Mouse (Mus musculus): ENCODE measurements around the gene Phf23. TPM values are rescaled to one million over a fixed set of nuclear protein-coding genes. Genes with fewer than 3 reads are reported as not detected.

The Phf23 gene
- polyA plus RNA-seq, 1 experiment = 44.4 TPM

DNA sequence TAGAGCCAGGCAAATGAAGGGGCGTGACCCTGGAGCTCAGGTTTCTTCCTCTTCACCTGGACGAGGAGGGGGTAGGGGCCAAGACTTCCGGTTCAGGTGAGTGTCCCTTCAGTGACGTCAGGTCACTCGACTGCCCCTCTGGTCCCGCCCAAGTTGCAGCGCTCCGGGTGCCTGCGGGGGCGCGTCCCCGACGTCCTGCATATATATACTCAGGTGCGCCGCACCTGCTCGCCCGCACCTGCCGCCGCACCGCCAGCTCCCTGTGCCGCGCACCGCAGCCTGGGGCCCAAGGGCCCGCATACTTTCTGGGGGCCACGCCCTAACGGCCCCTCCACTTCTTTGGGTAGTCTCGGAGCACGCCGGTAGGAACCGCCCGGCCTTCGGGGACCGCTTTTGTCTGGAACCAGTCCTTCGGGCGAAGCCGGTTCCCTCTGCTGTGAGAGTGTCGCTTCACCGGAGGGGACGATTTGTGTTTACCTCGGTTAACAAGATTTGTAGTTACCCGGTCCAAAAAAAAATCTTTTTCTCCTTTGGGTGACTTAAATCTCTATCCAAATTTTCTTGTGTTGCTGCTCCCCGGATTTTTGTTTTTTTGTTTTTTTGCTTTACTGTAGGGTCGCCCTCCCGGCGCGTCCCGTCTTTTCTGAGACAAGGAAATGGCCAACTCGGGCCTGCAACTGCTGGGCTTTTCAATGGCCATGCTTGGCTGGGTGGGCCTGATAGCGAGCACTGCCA lies 30.1 kb upstream of the Phf23 start:
- Histone ChIP-seq H3K27ac (ENCODE audit: insufficient read depth, low read length) (no peak overlapping the region), H3K4me3 (replicated peaks; ENCODE audit: insufficient read depth, low read depth, low read length) (no peak overlapping the region), H3K4me1 (ENCODE audit: control insufficient read depth, insufficient read depth, low read length) (no peaks in the 10 kb centered on the region), H3K27me3 (ENCODE audit: control insufficient read depth, insufficient read depth, low read length) (peaks cover 5% of the 10 kb centered on the region; the same call in 1 of the 2 replicates)
- no peak for DNase-seq
- WGBS = 3% methylated on average over 49 of the region's 49 CpGs
- TF ChIP-seq CTCF (IDR thresholded peaks at IDR 0.05; ENCODE audit: borderline replicate concordance, insufficient read depth, low read depth, low read length) = no peak
- no peak for TF ChIP-seq POLR2A (IDR thresholded peaks at IDR 0.05; ENCODE audit: borderline replicate concordance, insufficient read depth, low read length)

DNA sequence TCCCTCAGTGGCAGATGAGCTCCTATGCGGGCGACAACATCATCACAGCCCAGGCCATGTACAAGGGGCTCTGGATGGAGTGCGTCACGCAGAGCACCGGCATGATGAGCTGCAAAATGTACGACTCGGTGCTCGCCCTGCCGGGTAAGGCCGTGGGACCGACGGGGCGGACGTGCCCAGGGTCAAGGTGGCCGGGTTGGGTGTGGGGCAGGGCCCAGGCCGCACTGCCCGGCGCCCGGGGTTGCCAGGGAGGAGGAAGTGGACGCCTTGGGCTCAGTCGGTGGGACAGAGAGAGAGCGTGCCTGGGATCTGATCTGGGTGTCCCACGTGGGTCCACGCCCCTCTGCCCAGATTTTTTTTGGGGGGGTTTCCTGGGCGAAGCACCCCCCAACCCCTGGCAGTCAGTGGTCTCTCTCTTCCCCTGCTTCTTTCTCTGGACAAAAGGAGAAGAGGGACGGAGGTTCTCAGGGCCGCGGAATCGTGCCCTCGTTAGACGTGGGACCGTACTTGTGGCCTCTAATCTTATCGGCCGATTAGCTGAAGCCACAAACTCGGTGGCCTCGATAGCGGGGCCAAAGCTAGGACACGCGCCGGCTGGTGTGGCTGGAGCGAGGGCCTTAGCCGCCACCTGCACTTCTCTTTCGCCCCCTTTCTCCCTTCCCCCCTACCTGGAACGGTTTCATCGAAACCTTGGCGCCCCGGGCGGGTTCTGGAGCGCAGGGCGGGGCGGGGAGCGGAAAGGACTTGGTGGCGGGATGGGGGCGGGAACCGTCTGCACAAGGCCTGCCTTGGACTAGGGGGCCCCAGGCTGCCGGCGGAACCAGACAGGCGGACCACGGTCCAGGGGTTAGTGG lies 29.3 kb upstream of the Phf23 start:
- no peak for DNase-seq
- peaks cover 5% of the 10 kb centered on the region; the same call in 1 of the 2 replicates for H3K27me3 ChIP-seq (ENCODE audit: control insufficient read depth, insufficient read depth, low read length)
- TF ChIP-seq POLR2A (IDR thresholded peaks at IDR 0.05; ENCODE audit: borderline replicate concordance, insufficient read depth, low read length) (no peak), CTCF (IDR thresholded peaks at IDR 0.05; ENCODE audit: borderline replicate concordance, insufficient read depth, low read depth, low read length) (no peak)
- WGBS = 3% methylated on average over 59 of the region's 59 CpGs
- no peaks in the 10 kb centered on the region for H3K4me1 ChIP-seq (ENCODE audit: control insufficient read depth, insufficient read depth, low read length)
- H3K27ac ChIP-seq (ENCODE audit: insufficient read depth, low read length) = no peak overlapping the region
- H3K4me3 ChIP-seq (replicated peaks; ENCODE audit: insufficient read depth, low read depth, low read length) = no peak overlapping the region

DNA sequence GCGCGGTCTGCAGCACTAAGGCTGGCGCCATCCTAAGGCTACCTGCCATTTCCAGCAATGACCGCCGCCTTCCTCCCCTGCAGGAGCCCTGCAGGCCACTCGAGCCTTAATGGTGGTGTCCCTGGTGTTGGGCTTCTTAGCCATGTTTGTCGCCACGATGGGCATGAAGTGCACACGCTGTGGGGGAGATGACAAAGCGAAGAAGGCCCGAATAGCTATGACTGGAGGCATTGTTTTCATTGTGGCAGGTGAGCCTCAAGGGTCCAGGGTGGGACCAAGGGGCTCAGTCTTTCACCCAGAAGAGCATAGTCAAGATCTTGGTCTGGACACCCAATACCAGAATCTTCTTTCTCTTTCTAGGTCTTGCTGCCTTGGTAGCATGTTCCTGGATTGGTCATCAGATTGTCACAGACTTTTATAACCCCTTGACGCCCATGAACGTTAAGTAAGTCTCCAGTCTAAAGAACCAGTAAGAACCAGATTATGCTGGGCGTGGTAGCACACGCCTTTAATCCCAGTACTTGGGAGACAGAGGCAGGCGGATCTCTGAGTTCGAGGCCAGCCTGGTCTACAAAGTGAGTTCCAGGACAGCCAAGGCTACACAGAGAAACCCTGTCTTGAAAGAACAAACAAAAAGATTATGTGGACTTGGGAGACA lies 28.6 kb upstream of the Phf23 start:
- no peaks in the 10 kb centered on the region for H3K4me1 ChIP-seq (ENCODE audit: control insufficient read depth, insufficient read depth, low read length)
- H3K27me3 ChIP-seq (ENCODE audit: control insufficient read depth, insufficient read depth, low read length) = peaks cover 5% of the 10 kb centered on the region; the same call in 1 of the 2 replicates
- H3K4me3 ChIP-seq (replicated peaks; ENCODE audit: insufficient read depth, low read depth, low read length) = no peak overlapping the region
- no peak for DNase-seq
- TF ChIP-seq POLR2A (IDR thresholded peaks at IDR 0.05; ENCODE audit: borderline replicate concordance, insufficient read depth, low read length) (no peak), CTCF (IDR thresholded peaks at IDR 0.05; ENCODE audit: borderline replicate concordance, insufficient read depth, low read depth, low read length) (no peak)
- no peak overlapping the region for H3K27ac ChIP-seq (ENCODE audit: insufficient read depth, low read length)
- 37% methylated on average over 17 of the region's 17 CpGs for WGBS

DNA sequence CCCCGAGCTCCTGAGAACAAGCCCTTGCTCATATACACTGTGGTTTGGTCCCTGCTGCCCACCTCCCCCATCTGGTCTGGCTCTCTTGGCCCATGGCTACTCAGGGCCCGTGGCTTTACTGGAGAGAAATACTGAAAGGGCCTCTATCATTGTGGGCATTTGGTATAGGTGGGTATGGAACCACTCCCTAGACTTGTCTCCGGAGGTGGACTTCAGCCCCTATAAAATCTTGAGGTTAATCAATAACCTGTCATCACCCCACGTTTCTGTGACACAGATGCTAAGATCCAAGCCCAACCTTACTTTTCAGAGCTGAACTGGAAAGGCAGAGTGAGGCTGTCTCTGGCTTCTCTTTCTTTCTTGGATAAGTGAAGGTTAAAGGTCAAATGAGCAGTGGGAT lies 26.8 kb upstream of the Phf23 start:
- 90% methylated on average over 4 of the region's 4 CpGs for WGBS
- Histone ChIP-seq H3K27me3 (ENCODE audit: control insufficient read depth, insufficient read depth, low read length) (peaks cover 5% of the 10 kb centered on the region; the same call in 1 of the 2 replicates), H3K4me1 (ENCODE audit: control insufficient read depth, insufficient read depth, low read length) (no peaks in the 10 kb centered on the region), H3K4me3 (replicated peaks; ENCODE audit: insufficient read depth, low read depth, low read length) (no peak overlapping the region), H3K27ac (ENCODE audit: insufficient read depth, low read length) (no peak overlapping the region)
- no peak for DNase-seq
- no peak for TF ChIP-seq CTCF (IDR thresholded peaks at IDR 0.05; ENCODE audit: borderline replicate concordance, insufficient read depth, low read depth, low read length)
- no peak for TF ChIP-seq POLR2A (IDR thresholded peaks at IDR 0.05; ENCODE audit: borderline replicate concordance, insufficient read depth, low read length)

DNA sequence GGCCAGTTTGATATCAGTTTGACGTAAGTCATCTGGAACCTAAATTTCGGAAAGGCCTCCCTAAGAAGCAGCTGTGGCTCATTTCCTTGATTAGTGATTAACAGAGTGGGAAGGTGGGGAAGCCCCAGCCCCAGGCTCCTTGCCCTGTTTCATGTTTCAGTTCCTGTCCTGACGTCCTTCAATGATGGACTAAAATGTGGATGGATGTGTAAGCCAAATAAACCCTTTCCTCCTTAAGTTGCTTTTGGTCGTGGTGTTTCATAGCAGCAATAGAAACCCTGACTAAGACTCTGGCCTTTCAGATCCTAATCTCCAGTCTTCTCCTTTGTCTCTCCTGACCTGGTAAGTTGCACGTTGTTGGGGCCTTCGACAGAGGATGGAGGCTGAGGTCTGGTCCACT lies 25.4 kb upstream of the Phf23 start:
- no peak overlapping the region for H3K27ac ChIP-seq (ENCODE audit: insufficient read depth, low read length)
- TF ChIP-seq CTCF (IDR thresholded peaks at IDR 0.05; ENCODE audit: borderline replicate concordance, insufficient read depth, low read depth, low read length) = no peak
- no peak for TF ChIP-seq POLR2A (IDR thresholded peaks at IDR 0.05; ENCODE audit: borderline replicate concordance, insufficient read depth, low read length)
- no peak for DNase-seq
- peaks cover 2% of the 10 kb centered on the region; the same call in 1 of the 2 replicates for H3K27me3 ChIP-seq (ENCODE audit: control insufficient read depth, insufficient read depth, low read length)
- H3K4me1 ChIP-seq (ENCODE audit: control insufficient read depth, insufficient read depth, low read length) = no peaks in the 10 kb centered on the region
- no peak overlapping the region for H3K4me3 ChIP-seq (replicated peaks; ENCODE audit: insufficient read depth, low read depth, low read length)
- 89% methylated on average over 6 of the region's 6 CpGs for WGBS

DNA sequence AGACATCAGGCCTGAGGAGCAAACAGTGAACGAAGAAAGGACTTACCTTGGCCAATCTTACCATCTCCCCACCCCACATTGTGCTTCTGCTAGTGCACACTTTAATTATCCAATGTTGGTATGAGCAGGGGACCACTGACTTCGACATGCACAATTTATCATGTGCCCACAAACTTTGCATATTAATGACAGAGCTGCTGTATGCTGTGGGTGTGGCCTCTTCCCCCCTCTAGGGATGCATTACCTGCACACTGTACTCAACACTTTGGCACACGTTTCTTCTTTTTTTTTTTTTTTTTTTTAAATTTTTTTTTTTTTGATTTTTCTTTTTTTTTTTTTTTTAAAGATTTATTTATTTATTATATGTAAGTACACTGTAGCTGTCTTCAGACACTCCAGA lies 24.8 kb upstream of the Phf23 start:
- Histone ChIP-seq H3K27ac (ENCODE audit: insufficient read depth, low read length) (no peak overlapping the region), H3K27me3 (ENCODE audit: control insufficient read depth, insufficient read depth, low read length) (peaks cover 2% of the 10 kb centered on the region; the same call in 1 of the 2 replicates), H3K4me3 (replicated peaks; ENCODE audit: insufficient read depth, low read depth, low read length) (no peak overlapping the region), H3K4me1 (ENCODE audit: control insufficient read depth, insufficient read depth, low read length) (no peaks in the 10 kb centered on the region)
- WGBS = 80% methylated on average over 3 of the region's 3 CpGs
- TF ChIP-seq POLR2A (IDR thresholded peaks at IDR 0.05; ENCODE audit: borderline replicate concordance, insufficient read depth, low read length) = no peak
- DNase-seq = no peak

DNA sequence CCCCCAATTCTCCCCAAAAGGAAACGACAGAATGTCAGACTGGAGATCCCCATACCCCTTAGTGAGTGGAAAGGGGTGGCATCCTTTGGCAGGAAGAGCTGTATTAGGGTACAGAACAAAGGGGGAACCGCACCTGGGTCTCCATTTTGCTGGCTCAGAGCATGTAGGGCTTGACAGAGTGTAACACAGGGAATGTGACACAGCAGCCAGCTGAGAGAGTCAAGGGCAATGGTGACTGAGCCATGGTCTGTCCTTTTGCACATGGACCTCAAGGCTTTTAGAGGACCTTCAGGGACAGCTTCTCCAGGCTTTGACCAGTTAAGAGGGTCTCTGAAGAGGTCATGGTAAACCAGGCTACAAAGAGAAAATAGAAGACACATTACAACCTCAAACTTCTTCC lies 20.7 kb upstream of the Phf23 start:
- no peaks in the 10 kb centered on the region for H3K27me3 ChIP-seq (ENCODE audit: control insufficient read depth, insufficient read depth, low read length)
- H3K4me3 ChIP-seq (replicated peaks; ENCODE audit: insufficient read depth, low read depth, low read length) = no peak overlapping the region
- TF ChIP-seq CTCF (IDR thresholded peaks at IDR 0.05; ENCODE audit: borderline replicate concordance, insufficient read depth, low read depth, low read length) (no peak), POLR2A (IDR thresholded peaks at IDR 0.05; ENCODE audit: borderline replicate concordance, insufficient read depth, low read length) (no peak)
- no peak overlapping the region for H3K27ac ChIP-seq (ENCODE audit: insufficient read depth, low read length)
- DNase-seq = no peak
- WGBS = 89% methylated on average over 2 of the region's 2 CpGs
- H3K4me1 ChIP-seq (ENCODE audit: control insufficient read depth, insufficient read depth, low read length) = no peaks in the 10 kb centered on the region
